Mouse (Mus musculus): ENCODE results near the gene Klhl12. TPM values are rescaled to one million over a fixed set of nuclear protein-coding genes. Genes with fewer than 3 reads are reported as not detected.
"Not testable (repeated sequence)": the region's sequence is repeated elsewhere in the genome, so short reads cannot be mapped to it uniquely, and the experiment has no call there.

Gene Klhl12
- total RNA-seq, 2 experiments from 2014 or later = 20.3 to 21.5 TPM

DNA sequence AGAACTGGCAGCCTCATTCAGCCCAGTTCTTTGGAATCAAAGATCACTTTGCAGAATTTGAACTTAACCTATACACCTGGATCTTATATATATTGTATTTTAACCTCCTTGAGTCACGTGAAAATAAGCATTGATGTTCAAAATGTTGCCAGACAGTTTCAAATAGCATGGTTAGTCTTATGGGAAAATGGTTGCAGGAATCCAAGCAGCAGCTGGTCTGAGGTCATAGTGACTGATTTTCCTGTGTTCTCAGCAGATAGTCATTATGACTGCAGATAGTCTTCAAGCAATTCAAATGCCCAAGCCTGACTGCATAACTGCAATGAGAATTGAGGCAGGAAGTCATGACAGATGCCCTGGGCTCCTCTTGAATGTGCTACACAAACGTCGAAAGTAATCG lies 56.9 kb downstream of the Klhl12 start:
- intact Hi-C loops (cut with DNase I) = no loop called here

DNA sequence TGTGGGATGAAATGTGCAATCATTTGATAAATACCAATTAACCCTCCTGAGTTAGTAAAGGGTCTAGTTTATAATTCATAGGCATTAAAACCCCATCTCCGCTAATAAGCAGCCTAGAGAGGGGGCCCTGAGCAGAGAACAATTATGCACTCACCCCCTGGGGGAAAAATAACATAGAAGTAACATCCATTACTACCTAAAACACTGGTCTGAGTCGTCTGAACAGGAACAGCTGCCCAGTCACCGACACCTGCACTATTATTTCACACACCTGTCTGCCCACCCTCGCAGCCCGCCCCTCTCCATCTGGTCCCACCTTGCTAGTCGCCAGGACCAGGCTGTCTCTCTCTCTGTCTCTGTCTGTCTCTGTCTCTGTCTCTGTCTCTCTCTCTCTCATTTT lies 57.3 kb downstream of the Klhl12 start:
- intact Hi-C loops (cut with DNase I) = no loop called here
- DNase-seq = no peak

More for the DNA sequence above, 56.9 kb downstream of the Klhl12 start:
- DNase-seq = no peak

DNA sequence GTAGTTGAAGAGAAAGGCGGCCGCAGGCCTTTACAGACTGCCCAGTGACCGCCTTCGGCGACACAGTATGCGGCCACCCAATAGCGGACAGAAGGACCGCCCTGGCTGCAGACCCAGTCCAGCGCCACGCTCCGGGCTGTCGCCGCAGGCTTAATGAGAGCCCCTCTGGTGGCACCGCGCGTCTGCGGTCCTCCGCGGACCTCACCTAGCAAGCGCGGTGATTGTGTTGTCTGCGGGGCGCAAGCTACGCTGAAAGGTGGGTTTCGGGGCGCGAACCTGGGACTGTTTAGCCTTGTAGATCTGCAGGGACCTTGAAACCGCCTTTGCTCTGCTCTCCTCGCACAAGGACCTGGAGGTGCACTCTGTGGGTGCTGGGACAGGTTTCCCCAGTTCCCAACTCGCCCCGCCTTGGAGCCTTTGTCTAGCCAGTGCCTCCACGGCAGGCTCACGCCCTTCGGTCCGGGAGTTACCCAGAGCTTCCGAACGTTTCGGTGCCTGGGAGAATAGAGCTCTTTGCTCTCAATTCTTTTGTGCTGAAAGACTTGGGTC lies 58.1 kb downstream of the Klhl12 start:
- intact Hi-C loops (cut with DNase I) = no loop called here
- peak; percentile 26 to 37 for DNase-seq

DNA sequence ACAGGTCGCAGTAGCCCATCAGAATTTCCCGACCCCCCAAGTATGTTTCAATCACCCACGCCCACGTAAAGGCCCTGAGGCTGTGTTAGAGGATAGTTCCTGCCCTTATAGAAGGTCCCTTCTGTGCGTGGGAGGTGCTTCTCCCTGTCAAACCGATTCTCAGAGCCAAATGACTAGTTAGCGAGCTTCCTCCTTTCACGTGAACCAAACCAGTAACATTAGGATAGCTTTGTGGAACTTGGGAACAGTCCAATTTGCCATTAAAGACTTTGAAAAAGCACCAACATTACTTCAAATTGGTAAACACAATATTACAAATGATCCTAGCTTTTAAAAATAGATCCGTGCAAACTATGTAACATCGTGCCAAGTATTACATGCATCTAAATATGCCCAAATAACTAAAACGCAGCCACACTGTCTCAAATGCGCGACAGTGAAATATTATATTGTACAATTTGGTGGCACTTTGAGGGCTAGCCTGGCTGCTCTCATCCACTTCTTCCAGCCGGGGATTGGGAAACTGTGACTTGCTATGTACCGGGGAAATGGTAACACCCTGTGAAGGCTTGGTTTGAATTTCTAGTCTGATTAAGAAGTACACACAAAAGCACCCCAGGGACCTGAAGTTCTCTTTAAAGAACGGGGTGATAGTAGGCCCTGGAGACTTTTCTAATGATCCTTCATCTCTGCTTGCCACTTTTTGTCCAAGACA lies 58.7 kb downstream of the Klhl12 start:
- DNase-seq = no peak

DNA sequence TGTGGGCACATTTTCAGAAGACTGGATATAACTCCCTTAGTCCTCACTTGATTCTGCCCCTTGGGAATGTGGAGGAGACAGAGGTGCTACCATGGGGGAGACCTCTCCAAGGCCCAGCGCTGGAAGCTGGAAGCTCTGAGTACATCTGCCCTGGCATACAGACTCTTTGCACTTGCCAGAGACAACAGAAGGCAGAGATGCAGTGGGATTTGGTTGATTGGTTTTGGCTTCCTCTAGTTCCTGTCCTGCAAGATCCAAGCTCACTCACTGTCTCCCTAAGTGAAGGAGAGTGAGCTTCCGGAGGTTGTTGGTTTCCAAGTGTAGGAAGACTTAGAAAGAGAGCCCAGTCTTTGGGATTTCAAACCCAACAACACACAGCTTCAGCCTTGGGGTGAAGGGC lies 60.6 kb downstream of the Klhl12 start:
- intact Hi-C loops (cut with DNase I) = loop anchor here (2.0 to 5.0 kb wide), 2 partner anchors 76 to 91 kb away; no protein-coding TSS in a partner anchor
- DNase-seq = no peak

More for the DNA sequence above, 58.7 kb downstream of the Klhl12 start:
- intact Hi-C loops (cut with DNase I) = no loop called here

DNA sequence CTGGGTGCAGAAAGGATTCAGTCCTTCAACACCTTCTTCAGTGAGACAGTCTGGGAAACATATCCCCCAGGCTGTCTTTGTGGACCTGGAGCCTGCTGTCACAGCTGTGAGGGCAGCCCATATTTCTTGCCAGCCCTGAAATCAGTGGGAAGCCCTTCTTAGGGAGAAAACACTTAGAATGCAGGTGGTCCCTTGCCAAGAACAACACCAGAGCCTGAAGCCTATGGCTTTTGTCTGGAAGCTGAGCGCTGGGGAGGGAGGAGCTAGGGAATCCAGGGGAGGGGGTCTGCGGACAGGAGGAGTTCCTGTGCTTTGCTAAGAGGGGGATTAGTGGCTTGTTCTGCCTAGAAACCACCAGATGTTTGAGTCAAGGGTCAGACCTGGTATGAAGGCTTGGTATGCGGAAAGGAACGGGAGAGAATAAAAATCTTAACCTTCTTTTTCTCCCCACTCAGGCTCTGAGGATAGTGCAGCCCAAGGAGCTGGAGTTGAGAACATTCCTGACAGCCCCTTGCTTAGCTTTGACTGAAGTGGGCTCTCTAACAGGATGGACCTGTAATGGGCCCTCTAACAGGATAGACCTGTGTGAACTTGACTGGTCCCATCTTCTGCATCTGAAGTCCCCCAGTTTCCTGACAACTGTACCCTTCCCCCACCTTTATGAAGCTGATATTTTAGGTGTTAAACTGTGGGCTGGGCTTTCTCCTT lies 61.3 kb downstream of the Klhl12 start:
- intact Hi-C loops (cut with DNase I) = loop anchor here (2.0 to 5.0 kb wide), 2 partner anchors 76 to 90 kb away; no protein-coding TSS in a partner anchor
- DNase-seq = no peak

DNA sequence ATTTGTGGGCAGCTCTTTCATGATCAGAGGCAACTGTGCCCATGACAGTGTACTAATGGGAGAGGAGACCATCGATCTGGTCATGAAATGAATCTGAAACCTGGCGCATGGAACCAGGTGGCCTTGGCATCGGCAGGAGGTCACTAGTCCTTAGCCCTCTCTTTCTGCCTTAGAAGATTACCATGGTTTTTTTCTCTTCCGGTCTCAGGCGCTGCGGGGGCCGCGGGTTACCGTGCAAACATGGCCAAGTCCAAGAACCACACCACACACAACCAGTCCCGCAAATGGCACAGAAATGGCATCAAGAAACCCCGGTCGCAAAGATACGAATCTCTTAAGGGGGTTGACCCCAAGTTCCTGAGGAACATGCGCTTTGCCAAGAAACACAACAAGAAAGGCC lies 62.5 kb downstream of the Klhl12 start:
- intact Hi-C loops (cut with DNase I) = loop anchor here (2.0 to 5.0 kb wide), 3 partner anchors 43 to 89 kb away; partner anchors contain the start of gene Kdm5b
- not testable (repeated sequence) for DNase-seq

DNA sequence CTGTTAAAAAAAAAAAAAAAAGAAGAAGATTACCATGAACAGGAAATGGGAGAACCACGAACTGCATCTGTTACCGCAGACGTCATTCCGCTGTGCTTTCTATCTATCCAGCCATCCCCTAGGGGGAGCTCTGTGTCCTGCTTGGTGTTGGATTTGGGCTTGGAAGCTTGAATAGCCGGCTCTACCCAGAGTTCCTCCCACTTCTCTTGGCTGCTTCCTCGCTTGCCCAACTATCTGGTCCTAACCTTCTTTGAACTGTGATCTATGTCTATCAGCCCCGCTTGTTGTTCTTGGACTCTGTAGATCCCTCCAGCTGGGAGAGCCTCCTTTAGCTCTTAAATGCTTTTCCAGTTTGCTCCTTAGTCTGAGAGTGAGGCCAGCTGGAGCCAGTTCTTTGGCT lies 63.3 kb downstream of the Klhl12 start:
- DNase-seq = peak; percentile 83
- intact Hi-C loops (cut with DNase I) = loop anchor here (2.0 to 5.0 kb wide), 2 partner anchors 42 to 74 kb away; partner anchors contain the start of gene Kdm5b

DNA sequence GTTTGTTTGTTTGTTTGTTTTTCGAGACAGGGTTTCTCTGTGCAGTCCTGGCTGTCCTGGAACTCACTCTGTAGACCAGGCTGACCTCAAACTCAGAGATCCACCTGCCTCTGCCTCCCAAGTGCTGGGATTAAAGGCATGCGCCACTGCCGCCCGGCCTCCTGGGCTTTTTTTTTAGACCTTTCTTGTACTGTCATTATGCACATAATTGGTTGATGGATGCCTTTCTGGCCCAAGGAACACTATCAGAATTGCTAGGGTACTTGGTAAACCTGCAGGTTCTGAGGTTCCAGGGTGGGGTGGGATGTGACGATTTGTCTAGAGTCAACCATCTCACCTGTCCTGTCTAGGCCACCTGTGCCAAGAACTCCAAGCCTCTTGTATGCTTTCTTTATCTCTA lies 63.9 kb downstream of the Klhl12 start:
- not testable (repeated sequence) for DNase-seq
- intact Hi-C loops (cut with DNase I) = loop anchor here (2.0 to 5.0 kb wide), 2 partner anchors 42 to 73 kb away; partner anchors contain the start of gene Kdm5b

DNA sequence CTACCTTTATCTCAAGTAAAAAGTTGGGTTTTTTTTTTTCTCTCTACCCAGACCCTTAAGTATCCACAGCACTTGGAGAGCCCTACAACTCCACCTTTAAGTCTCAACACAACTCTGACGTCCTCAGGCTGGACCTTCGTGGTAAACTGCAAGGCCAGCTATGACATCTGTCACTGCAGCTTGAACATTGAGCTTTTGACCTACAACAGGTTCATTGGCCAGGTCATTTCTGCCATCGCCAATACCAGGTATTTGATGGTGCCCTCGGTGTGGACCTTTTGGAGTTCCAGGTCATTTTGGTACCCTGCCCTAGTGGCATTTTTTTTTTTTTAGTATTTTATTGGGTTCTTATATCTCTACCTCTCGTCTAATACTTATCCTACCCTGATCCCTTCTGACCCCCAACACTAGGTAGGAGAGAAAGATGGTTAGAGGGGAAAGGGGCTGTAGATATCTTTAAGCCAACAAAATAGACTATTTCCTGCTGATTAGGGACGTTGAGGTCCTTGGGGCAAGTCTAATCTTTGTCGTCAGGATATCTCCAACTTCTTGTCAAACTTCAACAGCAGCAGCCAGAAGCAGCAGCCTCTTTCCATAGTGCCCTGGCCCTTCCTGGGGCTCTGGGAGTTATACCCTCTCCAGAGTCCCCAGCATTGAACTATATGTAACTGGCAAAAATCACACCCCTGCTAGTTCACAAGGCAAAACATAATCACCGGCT lies 64.8 kb downstream of the Klhl12 start:
- DNase-seq = no peak
- intact Hi-C loops (cut with DNase I) = no loop called here

DNA sequence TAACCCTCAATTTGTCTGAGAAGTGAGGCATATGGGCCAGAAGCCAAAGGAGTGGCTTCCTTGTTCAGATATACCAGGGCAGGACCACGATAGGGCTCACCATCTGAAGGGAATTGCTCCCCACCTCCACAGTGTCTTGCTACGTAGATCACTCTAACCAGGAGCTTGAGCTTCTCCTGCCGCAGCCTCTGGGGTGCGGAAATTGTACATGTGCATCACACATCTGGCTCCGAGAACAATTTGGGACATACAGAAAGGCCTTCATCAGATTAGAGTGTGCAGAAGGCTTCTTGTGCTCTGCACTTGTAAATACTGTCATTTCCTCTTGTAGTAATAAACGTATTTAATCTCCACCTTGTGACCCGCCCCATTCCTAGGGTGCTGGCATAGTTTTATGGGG lies 65.8 kb downstream of the Klhl12 start:
- intact Hi-C loops (cut with DNase I) = no loop called here
- DNase-seq = no peak

DNA sequence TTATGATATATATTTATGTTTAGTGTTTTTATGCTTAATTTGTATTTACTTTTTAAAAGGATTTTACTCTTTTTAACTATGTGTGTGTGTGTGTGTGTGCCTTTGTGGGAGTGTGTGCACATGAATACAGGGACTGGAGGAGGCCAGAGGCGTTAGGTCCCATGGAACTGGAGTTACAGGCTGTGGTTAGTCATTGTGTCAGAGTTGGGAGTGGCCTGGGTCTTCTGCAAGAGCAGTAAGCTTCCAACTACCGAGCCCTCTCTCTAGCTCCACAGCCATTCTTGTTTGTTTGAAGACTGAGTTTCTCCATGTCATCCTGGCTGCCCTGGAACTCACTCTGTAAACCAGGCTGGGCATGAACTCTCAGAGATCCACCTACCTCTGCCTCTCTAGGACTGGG lies 67.0 kb downstream of the Klhl12 start:
- no peak for DNase-seq
- intact Hi-C loops (cut with DNase I) = no loop called here

DNA sequence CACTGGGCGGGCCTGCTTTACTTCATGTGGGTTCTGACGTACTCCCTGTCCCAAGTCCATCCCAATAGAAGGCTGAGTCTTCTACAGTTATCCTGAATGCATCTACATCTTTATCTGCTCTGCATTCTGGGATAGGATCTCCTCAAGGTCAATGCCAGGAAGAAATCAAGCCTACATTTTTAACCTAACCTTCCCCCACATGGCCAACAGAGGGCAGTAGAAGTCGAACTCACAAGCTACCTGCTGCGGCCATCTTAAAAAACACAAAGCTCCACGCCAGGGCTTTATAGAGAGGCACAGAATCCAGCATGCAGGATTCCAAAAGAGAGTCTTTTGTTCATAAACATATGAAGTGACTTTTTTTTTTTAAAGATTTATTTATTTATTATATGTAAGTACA lies 69.1 kb downstream of the Klhl12 start:
- intact Hi-C loops (cut with DNase I) = no loop called here
- no peak for DNase-seq

DNA sequence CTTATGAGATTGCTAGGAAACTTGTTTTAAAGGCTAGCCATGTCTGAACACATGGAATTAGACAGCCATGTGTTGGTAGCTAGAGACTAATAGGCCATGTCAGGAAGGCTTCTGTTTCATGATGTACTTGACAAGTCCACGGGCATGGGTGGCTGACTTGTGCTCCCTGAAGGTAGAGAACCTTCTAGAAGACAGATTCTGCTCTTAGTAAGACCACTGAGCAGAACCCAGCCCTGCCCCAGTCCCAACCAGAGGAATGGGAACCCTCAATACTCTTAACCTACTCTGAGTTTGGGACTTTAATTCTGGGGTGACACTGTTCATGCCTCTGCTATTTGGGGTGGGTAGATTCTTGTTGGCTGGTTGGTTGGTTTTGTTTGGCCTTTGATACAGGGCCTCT lies 69.7 kb downstream of the Klhl12 start:
- intact Hi-C loops (cut with DNase I) = no loop called here

DNA sequence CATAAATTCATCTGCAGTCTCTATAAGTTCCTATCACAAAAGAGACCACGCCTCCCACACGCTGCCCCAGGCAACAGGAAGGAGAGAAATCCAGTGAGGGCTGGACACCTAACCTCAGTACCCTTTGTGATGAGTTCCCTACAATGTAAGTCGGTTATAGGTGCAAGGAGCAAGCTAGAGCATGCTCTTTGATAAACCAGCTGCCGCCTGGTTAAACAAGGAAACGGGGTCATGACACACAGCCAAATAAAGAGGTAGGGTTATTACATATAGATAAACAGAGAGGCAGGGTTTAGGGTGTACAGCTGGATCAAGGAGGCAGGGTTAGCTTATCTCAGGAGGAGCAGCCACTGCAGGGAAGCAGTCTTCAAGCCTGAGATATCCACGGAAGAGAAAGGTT lies 71.4 kb downstream of the Klhl12 start:
- DNase-seq = no peak
- intact Hi-C loops (cut with DNase I) = no loop called here

More for the DNA sequence above, 69.7 kb downstream of the Klhl12 start:
- DNase-seq = no peak

DNA sequence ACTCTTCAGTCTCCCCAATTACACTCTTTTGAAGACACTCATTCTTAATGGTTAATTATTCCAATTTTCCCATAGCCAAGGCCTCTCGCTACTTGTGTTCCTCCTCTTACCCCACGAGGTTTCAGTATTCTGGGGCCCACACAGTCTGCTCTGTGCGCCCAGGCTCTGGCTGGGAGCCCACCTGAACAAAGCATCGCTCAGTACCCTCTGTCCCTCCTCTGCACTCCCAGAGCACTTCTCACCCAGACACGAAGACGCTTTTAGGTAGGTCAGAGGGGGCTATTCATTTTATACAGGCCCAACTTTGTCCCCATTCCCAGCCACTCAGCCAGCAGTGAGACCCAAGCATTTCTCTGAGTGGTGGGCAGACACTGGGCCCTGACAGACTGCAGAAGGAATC lies 75.3 kb downstream of the Klhl12 start:
- no peak for DNase-seq
- intact Hi-C loops (cut with DNase I) = no loop called here

DNA sequence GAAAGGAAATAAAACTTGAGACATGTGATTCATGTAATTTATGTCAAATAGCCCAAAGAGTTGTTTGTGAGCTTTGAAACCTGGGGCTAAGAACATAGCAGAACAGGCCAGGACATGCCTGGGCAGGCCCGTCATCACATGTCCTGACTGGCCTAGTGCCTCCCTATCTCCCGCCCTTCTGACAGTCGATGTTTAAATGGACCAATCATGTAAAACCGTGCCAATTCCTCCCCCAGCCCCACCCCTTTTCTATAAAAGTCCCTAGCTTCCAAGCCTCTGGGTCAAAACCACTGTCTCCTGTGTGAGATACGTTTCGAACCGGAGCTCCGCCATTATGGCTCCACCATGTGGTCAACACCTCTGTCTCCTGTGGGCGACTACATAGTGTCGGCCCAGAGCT lies 78.4 kb downstream of the Klhl12 start:
- intact Hi-C loops (cut with DNase I); DNase-seq: not testable (repeated sequence)

DNA sequence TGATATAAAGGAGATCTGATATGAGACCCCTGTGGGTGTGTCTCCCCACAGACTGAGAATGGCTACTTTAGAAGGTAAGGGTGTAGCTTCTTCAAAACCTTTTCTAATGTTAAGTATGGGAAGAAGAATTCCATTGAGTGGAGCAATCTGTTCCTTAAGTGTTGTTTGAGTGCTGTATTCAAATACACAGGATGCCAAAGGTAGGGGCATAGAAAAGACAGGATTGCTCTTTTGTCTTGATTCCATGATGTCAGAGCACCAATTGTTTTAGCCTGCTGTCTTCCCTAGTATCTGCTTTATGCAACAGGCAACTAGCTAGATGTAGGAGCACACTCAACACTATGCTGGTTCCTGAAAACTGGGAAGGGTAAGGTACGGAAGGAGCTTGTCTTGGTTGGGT lies 79.7 kb downstream of the Klhl12 start:
- no peak for DNase-seq
- intact Hi-C loops (cut with DNase I) = no loop called here

DNA sequence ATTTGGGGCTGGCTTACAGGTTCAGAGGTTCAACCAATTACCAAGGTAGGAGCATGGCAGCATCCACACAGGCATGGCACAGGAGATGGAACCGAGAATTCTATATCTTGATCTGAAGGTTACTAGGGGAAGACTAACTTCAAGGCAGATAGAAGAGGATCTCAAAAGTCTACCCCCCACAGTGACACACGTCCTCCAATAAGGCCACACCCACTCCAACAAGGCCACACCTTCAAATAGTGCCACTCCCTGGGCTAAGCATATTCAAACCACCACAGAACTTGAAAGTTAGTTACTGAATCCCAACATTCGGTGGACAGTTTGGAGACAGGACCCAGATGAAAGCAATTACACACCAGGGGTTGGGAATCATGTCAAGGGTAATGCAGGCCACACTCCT lies 80.2 kb downstream of the Klhl12 start:
- intact Hi-C loops (cut with DNase I) = no loop called here
- DNase-seq = no peak

DNA sequence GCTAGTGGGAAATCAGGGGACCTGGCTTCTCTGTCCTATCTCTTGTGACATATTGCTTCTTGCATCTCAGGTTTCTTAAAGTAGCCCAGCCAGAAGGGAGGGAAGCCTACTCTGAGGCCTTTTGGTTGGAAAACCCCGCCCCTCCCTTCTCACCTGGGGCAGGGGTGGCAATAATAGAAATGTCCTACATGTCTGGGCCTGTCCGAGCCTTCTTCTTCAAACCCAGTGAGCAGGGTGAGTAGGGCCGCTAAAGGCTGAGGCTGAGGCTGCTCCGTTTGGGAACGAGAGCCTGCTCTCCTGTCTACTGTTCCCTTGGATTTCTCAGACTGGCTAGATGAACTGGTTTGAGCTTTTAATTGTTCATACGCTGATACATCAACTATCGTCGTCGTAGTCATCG lies 85.3 kb downstream of the Klhl12 start:
- no peak for DNase-seq
- intact Hi-C loops (cut with DNase I) = no loop called here

Measured in heart, postnatal 36 days (tissue).